In genomic region chr16:17722461-17723324, GRCm38 (mm10) we compare ENCODE assay signal across 8 mouse cellular contexts. TPM values are rescaled to one million over a fixed set of nuclear protein-coding genes. Genes with fewer than 3 reads are reported as not detected.
DNase-seq lines count a peak whose midpoint lies in the region; ATAC-seq and TF ChIP-seq lines count a peak whose summit lies in the region.

No protein-coding gene starts in this region.

- ATAC-seq in forebrain, embryonic 13.5 days = peak; percentile 95
- ATAC-seq in neural tube, embryonic 15.5 days (ENCODE audit: low FRiP score) = peak; percentile 92

- peak overlapping the region; percentile 96 for H3K4me3 ChIP-seq in E14TG2a.4 (replicated peaks; ENCODE audit: low read length)
- H3K4me3 ChIP-seq in forebrain, embryonic 13.5 days = peak overlapping the region; percentile 82
- H3K4me3 ChIP-seq in neural tube, embryonic 15.5 days (replicated peaks) = peak overlapping the region; percentile 69

- WGBS in forebrain, embryonic 13.5 days = 2% methylated on average over 43 of the region's 44 CpGs
- WGBS in neural tube, embryonic 15.5 days = 2% methylated on average over 44 of the region's 44 CpGs

- H3K27ac ChIP-seq in forebrain, embryonic 13.5 days = peak overlapping the region; percentile 44; the same call in 1 of the 2 replicates
- peak overlapping the region; percentile 75 for H3K27ac ChIP-seq in neural tube, embryonic 15.5 days (replicated peaks)

- H3K27me3 ChIP-seq in E14TG2a.4 (ENCODE audit: insufficient read depth, low read length) = no peaks in the 10 kb centered on the region
- no peaks in the 10 kb centered on the region for H3K27me3 ChIP-seq in forebrain, embryonic 13.5 days
- no peaks in the 10 kb centered on the region for H3K27me3 ChIP-seq in neural tube, embryonic 15.5 days (replicated peaks)

- intact Hi-C loops in heart, postnatal 14 days (cut with DNase I) = no loop called here

- H3K4me2 ChIP-seq in forebrain, embryonic 13.5 days = peak overlapping the region; percentile 89
- peak overlapping the region; percentile 64 for H3K4me2 ChIP-seq in neural tube, embryonic 15.5 days

- peaks cover 19% of the 10 kb centered on the region for H3K4me1 ChIP-seq in E14TG2a.4 (replicated peaks; ENCODE audit: low read depth, low read length)
- peaks cover 21% of the 10 kb centered on the region for H3K4me1 ChIP-seq in forebrain, embryonic 13.5 days
- peaks cover 16% of the 10 kb centered on the region for H3K4me1 ChIP-seq in neural tube, embryonic 15.5 days

- 0 out of 2 replicates have a peak, but pooled peaks have one; percentile 6 for TF ChIP-seq CTCF in E14TG2a.4 (conservative IDR thresholded peaks at IDR 0.05; ENCODE audit: low read length)

- H3K9ac ChIP-seq in forebrain, embryonic 13.5 days = peak overlapping the region; percentile 93
- peak overlapping the region; percentile 71 for H3K9ac ChIP-seq in neural tube, embryonic 15.5 days (replicated peaks)

- H3K9me3 ChIP-seq in E14TG2a.4 (ENCODE audit: low read length) = no peaks in the 10 kb centered on the region
- H3K9me3 ChIP-seq in forebrain, embryonic 13.5 days (replicated peaks) = no peaks in the 10 kb centered on the region
- no peaks in the 10 kb centered on the region for H3K9me3 ChIP-seq in neural tube, embryonic 15.5 days (replicated peaks)

- peak; percentile 78 for DNase-seq in c-Kit-positive CD71-positive TER-119-positive erythroid progenitor cells, embryonic 14.5 days (ENCODE audit: low spot score)
- DNase-seq in heart, postnatal 14 days = peak; percentile 88 to 90
- DNase-seq in layer of hippocampus, adult 11-12 months (ENCODE audit: low spot score) = peak; percentile 91
- peak; percentile 89 to 92 for DNase-seq in lung, adult 18-20 months
- peak; percentile 91 for DNase-seq in testis, postnatal 14 days (ENCODE audit: low spot score)

- peaks cover 8% of the 10 kb centered on the region; the same call in 1 of the 2 replicates for H3K36me3 ChIP-seq in E14TG2a.4 (ENCODE audit: insufficient read depth, low read length)
- H3K36me3 ChIP-seq in forebrain, embryonic 13.5 days (ENCODE audit: poor library complexity, severe bottlenecking) = no peaks in the 10 kb centered on the region
- H3K36me3 ChIP-seq in neural tube, embryonic 15.5 days = no peaks in the 10 kb centered on the region

RNA-seq across cellular contexts. Expression of gene Med15, which starts 10.0 kb away (rescaled TPM):
- 42.0 and 45.2 TPM in 2 replicates for polyA plus RNA-seq in forebrain, embryonic 13.5 days (2015; fragmentation: Nextera tagmentation; extraction: Ambion mirVana)
- 10 to 100 TPM; 31.6 to 32.4 TPM for total RNA-seq in heart, postnatal 14 days (2021)
- 46.1 and 47.3 TPM in 2 replicates for polyA plus RNA-seq in neural tube, embryonic 15.5 days (2015; fragmentation: Nextera tagmentation; extraction: Ambion mirVana)

RNA-seq across cellular contexts. Expression of gene Klhl22, which starts 36.7 kb away (rescaled TPM):
- 53.4 and 55.6 TPM in 2 replicates for polyA plus RNA-seq in forebrain, embryonic 13.5 days (2015; fragmentation: Nextera tagmentation; extraction: Ambion mirVana)
- total RNA-seq in heart, postnatal 14 days (2021) = 10 to 100 TPM; 18.2 to 21.7 TPM
- 86.2 and 89.1 TPM in 2 replicates for polyA plus RNA-seq in neural tube, embryonic 15.5 days (2015; fragmentation: Nextera tagmentation; extraction: Ambion mirVana)

Comparison
In these comparisons a context has a peak if more than half of its experiments do, and no peak if none do; other contexts are left out.
1. Peak in every context shown above with its lines: DNase-seq, ATAC-seq, H3K4me3 ChIP-seq and H3K27ac ChIP-seq.